Mouse (Mus musculus) liver, adult 2 months (tissue): ENCODE data around the gene Aurka.

Source experiments
- CTCF ChIP-seq: fragments of 200-500 bp; IDR thresholded peaks from 2 replicates; pipeline ENCODE4 v1.5.1; 2011; ENCODE audit warnings: low read depth, low read length, control low read depth
- POLR2A ChIP-seq: fragments of 200-500 bp; IDR thresholded peaks from 2 replicates; pipeline ENCODE4 v1.6.1; 2011; ENCODE audit warnings: low read length, control low read depth; ENCODE audit not compliant: insufficient read depth; ENCODE audit errors: extremely low read depth

DNA sequence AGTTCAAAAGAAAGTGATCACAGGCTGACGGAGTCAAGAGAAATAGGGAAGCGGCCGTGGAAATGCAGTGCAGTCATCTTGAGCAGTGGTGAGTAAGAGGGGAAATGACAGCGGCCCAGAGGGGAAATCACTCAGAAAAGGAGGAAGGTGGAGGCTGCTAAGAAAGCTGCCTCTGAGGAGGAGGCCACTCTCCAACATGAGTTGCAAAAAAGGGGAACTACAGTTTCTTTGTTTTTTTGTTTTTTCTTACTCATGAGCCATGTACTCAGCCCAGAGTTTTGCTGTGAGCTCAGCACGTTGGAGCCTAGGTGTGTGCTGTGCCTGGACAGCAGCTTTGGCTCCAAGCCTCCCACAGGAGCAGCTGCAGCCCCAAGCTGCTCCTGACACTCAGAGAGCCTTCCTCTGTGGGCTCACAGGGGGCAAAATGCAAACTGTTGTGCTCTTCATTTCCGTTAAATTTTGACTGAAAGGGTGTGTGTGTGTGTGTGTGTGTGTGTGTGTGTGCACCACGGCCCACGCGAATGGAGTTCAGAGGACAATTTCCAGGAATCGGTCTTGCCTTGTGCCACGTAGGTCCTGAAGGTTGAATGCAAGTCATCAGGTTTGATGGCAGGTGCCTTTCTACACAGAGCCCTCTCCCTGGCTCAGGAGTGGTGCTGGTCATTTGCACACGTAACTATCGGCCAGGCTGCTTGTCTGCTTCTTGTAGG lies 30.9 kb upstream of the Aurka start:
- TF ChIP-seq POLR2A (no peak), CTCF (no peak)
